Mouse (Mus musculus) midbrain, embryonic 11.5 days (tissue): ENCODE measurements around the gene Cog4. TPM values are rescaled to one million over a fixed set of nuclear protein-coding genes. Genes with fewer than 3 reads are reported as not detected.

ENCODE experiments used
- polyA plus RNA-seq: library from polyadenylated mRNA; unstranded; fragments of >200 nt; fragmentation: Nextera tagmentation; extraction: Ambion mirVana; gene quantifications from 2 replicates; pipeline ENCODE4 v1.2.1, GENCODE M21; 2014

Gene Cog4
- polyA plus RNA-seq, 1 experiment from 2014 or later: 65.3 TPM

Other genes with a start within 250 kb of the Cog4 start
- 31.9 and 33.8 TPM in 2 replicates for gene Vac14, start 228.0 kb upstream of the Cog4 start, polyA plus RNA-seq
- gene Mtss1l, start 125.1 kb upstream of the Cog4 start, polyA plus RNA-seq: 7.4 and 9.6 TPM in 2 replicates
- gene Il34, start 40.7 kb upstream of the Cog4 start, polyA plus RNA-seq: 0.38 and 0.81 TPM in 2 replicates
- 203 and 205 TPM in 2 replicates for gene Sf3b3, start 187 bp downstream of the Cog4 start, polyA plus RNA-seq
- 4.0 and 4.3 TPM in 2 replicates for gene Fuk, start 55.9 kb downstream of the Cog4 start, polyA plus RNA-seq
- 11.2 and 11.3 TPM in 2 replicates for gene St3gal2, start 73.3 kb downstream of the Cog4 start, polyA plus RNA-seq
- gene Ddx19a, start 151.2 kb downstream of the Cog4 start, polyA plus RNA-seq: 32.8 and 33.4 TPM in 2 replicates
- 7.9 and 8.3 TPM in 2 replicates for gene Ddx19b, start 185.2 kb downstream of the Cog4 start, polyA plus RNA-seq
- gene Aars, start 186.5 kb downstream of the Cog4 start, polyA plus RNA-seq: 73.2 and 79.9 TPM in 2 replicates
- gene Exosc6, start 209.7 kb downstream of the Cog4 start, polyA plus RNA-seq: 8.4 and 10.8 TPM in 2 replicates
- 0.41 and 0.77 TPM in 2 replicates for gene Clec18a, start 245.8 kb downstream of the Cog4 start, polyA plus RNA-seq
- 5.0 and 7.1 TPM in 2 replicates for gene Pdpr, start 248.0 kb downstream of the Cog4 start, polyA plus RNA-seq